In genomic region chr12:89479096-89479495, GRCm38 (mm10) we compare ENCODE assay signal across 9 mouse cellular contexts.
DNase-seq lines count a peak whose midpoint lies in the region; ATAC-seq lines count a peak whose summit lies in the region.
"Had no signal": no experiment of that assay in that cellular context is flagged by ENCODE, and none has a peak within 500 bp of the region (broad histone marks: within the 10 kb centered on the region; RNA-seq: fewer than 3 reads in every experiment).

No protein-coding gene starts in this region.

- H3K36me3 ChIP-seq in neural tube, embryonic 11.5 days (ENCODE audit: control insufficient read depth, insufficient read depth, low read length) = no peaks in the 10 kb centered on the region
- H3K36me3 ChIP-seq in neural tube, embryonic 15.5 days = no peaks in the 10 kb centered on the region

- no peaks in the 10 kb centered on the region for H3K4me1 ChIP-seq in neural tube, embryonic 11.5 days (ENCODE audit: control insufficient read depth, insufficient read depth, low read length)
- H3K4me1 ChIP-seq in neural tube, embryonic 15.5 days = no peaks in the 10 kb centered on the region

- no peaks in the 10 kb centered on the region for H3K9me3 ChIP-seq in neural tube, embryonic 11.5 days (ENCODE audit: control insufficient read depth, low read length)
- H3K9me3 ChIP-seq in neural tube, embryonic 15.5 days (replicated peaks) = no peaks in the 10 kb centered on the region

- H3K27ac ChIP-seq in neural tube, embryonic 11.5 days (ENCODE audit: low read depth, low read length) = no peak overlapping the region
- no peak overlapping the region for H3K27ac ChIP-seq in neural tube, embryonic 15.5 days (replicated peaks)

- H3K4me2 ChIP-seq in neural tube, embryonic 11.5 days (ENCODE audit: low read depth) = no peak overlapping the region
- no peak overlapping the region for H3K4me2 ChIP-seq in neural tube, embryonic 15.5 days

- DNase-seq in gastrocnemius, postnatal 10 days = peak; percentile 6
- DNase-seq in gastrocnemius, postnatal 36 days = no peak
- peak; percentile 29 for DNase-seq in neural tube, embryonic 11.5 days (ENCODE audit: low spot score)
- DNase-seq in neural tube, embryonic 10.5 days (ENCODE audit: extremely low spot score, low spot score) = no peak
- DNase-seq in brain, adult 2 months (ENCODE audit: low read depth, low spot score) = peak; percentile 67
- peak; percentile 39 for DNase-seq in heart, postnatal 4 days

- H3K4me3 ChIP-seq in neural tube, embryonic 11.5 days (ENCODE audit: low read depth, low read length) = no peak overlapping the region
- no peak overlapping the region for H3K4me3 ChIP-seq in neural tube, embryonic 15.5 days (replicated peaks)
- H3K4me3 ChIP-seq: myocyte had no signal

- no peaks in the 10 kb centered on the region for H3K27me3 ChIP-seq in neural tube, embryonic 11.5 days (ENCODE audit: control insufficient read depth, insufficient read depth, low read length)
- no peaks in the 10 kb centered on the region for H3K27me3 ChIP-seq in neural tube, embryonic 15.5 days (replicated peaks)

- intact Hi-C loops in gastrocnemius, postnatal 36 days (cut with DNase I) = no loop called here

- whole genome bisulfite sequencing in neural tube, embryonic 11.5 days = 32% methylated on average over 4 of the region's 4 CpGs
- 26% methylated on average over 4 of the region's 4 CpGs for WGBS in neural tube, embryonic 15.5 days

- no peak for ATAC-seq in neural tube, embryonic 11.5 days (ENCODE audit: insufficient read depth, low FRiP score, low TSS enrichment)
- peak; percentile 57; the same call in 1 of the 2 replicates for ATAC-seq in megakaryocyte-erythroid progenitor cell, adult 5-6 weeks (replicated peaks; ENCODE audit: low FRiP score, low TSS enrichment, poor library complexity, severe bottlenecking)
- ATAC-seq in neural tube, embryonic 15.5 days (ENCODE audit: low FRiP score) = no peak

- H3K9ac ChIP-seq in neural tube, embryonic 11.5 days (ENCODE audit: low read length) = no peak overlapping the region
- H3K9ac ChIP-seq in neural tube, embryonic 15.5 days (replicated peaks) = no peak overlapping the region

Comparison
In these comparisons a context has a peak if more than half of its experiments do, and no peak if none do; other contexts are left out.
1. DNase-seq: peak in gastrocnemius, postnatal 10 days (single experiment), neural tube, embryonic 11.5 days (single experiment), brain, adult 2 months (single experiment) and heart, postnatal 4 days (single experiment); none in gastrocnemius, postnatal 36 days (0 of 2) and neural tube, embryonic 10.5 days (single experiment).